ENCODE assay signal across 21 mouse cellular contexts in genomic region chr11:27721346-27721745, GRCm38 (mm10).
A peak's percentile ranks its signal among the peaks of the same experiment; 100 is the strongest.
DNase-seq lines count a peak whose midpoint lies in the region; ATAC-seq and TF ChIP-seq lines count a peak whose summit lies in the region.
"Had no signal": no experiment of that assay in that cellular context is flagged by ENCODE, and none has a peak within 500 bp of the region (broad histone marks: within the 10 kb centered on the region; RNA-seq: fewer than 3 reads in every experiment).

No protein-coding gene starts in this region.

- TF ChIP-seq POLR2A in testis, adult 2 months (IDR thresholded peaks at IDR 0.05; ENCODE audit: control insufficient read depth, low read depth, low read length), result no peak

- ATAC-seq in forebrain, embryonic 11.5 days (replicated peaks; ENCODE audit: low FRiP score), result no peak; the same call in 1 of the 2 replicates
- ATAC-seq in forebrain, embryonic 15.5 days (replicated peaks), result no peak
- no peak for ATAC-seq in midbrain, embryonic 11.5 days (ENCODE audit: low FRiP score)
- no peak for ATAC-seq in intestine, postnatal 0 days
- ATAC-seq: forebrain, embryonic 13.5 days; Patski had no signal

- 72% methylated on average over 7 of the region's 7 CpGs for WGBS in forebrain, embryonic 11.5 days
- WGBS in forebrain, embryonic 15.5 days, result 75% methylated on average over 7 of the region's 7 CpGs
- WGBS in midbrain, embryonic 11.5 days, result 72% methylated on average over 7 of the region's 7 CpGs
- 74% methylated on average over 7 of the region's 7 CpGs for WGBS in intestine, postnatal 0 days

- no peak overlapping the region for H3K9ac ChIP-seq in forebrain, embryonic 11.5 days (ENCODE audit: low read length)
- H3K9ac ChIP-seq in forebrain, embryonic 15.5 days (replicated peaks), result no peak overlapping the region
- no peak overlapping the region for H3K9ac ChIP-seq in midbrain, embryonic 11.5 days (ENCODE audit: low read length)
- H3K9ac ChIP-seq in intestine, postnatal 0 days (ENCODE audit: low read depth, low read length), result no peak overlapping the region
- H3K9ac ChIP-seq: forebrain, embryonic 13.5 days; hindbrain, embryonic 12.5 days had no signal

- TF ChIP-seq CTCF in testis, adult 2 months (IDR thresholded peaks at IDR 0.05; ENCODE audit: control insufficient read depth, insufficient read depth, insufficient replicate concordance, low read depth, low read length), result no peak
- TF ChIP-seq CTCF in intestine, postnatal 0 days (IDR thresholded peaks at IDR 0.05; ENCODE audit: low read depth), result no peak

- DNase-seq in forebrain, embryonic 11.5 days (ENCODE audit: low spot score), result peak; percentile 50
- DNase-seq in testis, postnatal 14 days (ENCODE audit: low spot score), result no peak
- DNase-seq in left cerebral cortex, adult 18-20 months (ENCODE audit: low spot score in 2 of 2), result peak; percentile 2 to 6
- no peak for DNase-seq in cerebellum, adult 8-10 months
- no peak for DNase-seq in midbrain, embryonic 11.5 days (ENCODE audit: low spot score, missing footprints)
- DNase-seq: cerebellum, adult 9-11 months; heart, postnatal 14 days; kidney, adult 2 months; kidney, postnatal 14 days; lung, adult 18-20 months; lung, postnatal 14 days; thymus, postnatal 25 days had no signal

- no peaks in the 10 kb centered on the region for H3K27me3 ChIP-seq in forebrain, embryonic 11.5 days (ENCODE audit: control insufficient read depth, insufficient read depth, low read length)
- H3K27me3 ChIP-seq in forebrain, embryonic 15.5 days, result no peaks in the 10 kb centered on the region
- H3K27me3 ChIP-seq in testis, adult 2 months (ENCODE audit: control insufficient read depth, insufficient read depth, low read length), result no peaks in the 10 kb centered on the region
- no peaks in the 10 kb centered on the region for H3K27me3 ChIP-seq in midbrain, embryonic 11.5 days (ENCODE audit: control insufficient read depth, insufficient read depth, low read length)
- no peaks in the 10 kb centered on the region for H3K27me3 ChIP-seq in intestine, postnatal 0 days (replicated peaks; ENCODE audit: control insufficient read depth, insufficient read depth, low read length)
- H3K27me3 ChIP-seq: forebrain, embryonic 13.5 days; hindbrain, embryonic 12.5 days; Patski had no signal

- H3K9me3 ChIP-seq in forebrain, embryonic 11.5 days (ENCODE audit: control insufficient read depth, low read length), result no peaks in the 10 kb centered on the region
- no peaks in the 10 kb centered on the region for H3K9me3 ChIP-seq in forebrain, embryonic 15.5 days
- H3K9me3 ChIP-seq in midbrain, embryonic 11.5 days (ENCODE audit: control insufficient read depth, low read length), result no peaks in the 10 kb centered on the region
- H3K9me3 ChIP-seq in intestine, postnatal 0 days (ENCODE audit: control insufficient read depth), result no peaks in the 10 kb centered on the region
- H3K9me3 ChIP-seq: forebrain, embryonic 13.5 days; hindbrain, embryonic 12.5 days had no signal

- no peak overlapping the region for H3K27ac ChIP-seq in forebrain, embryonic 11.5 days (ENCODE audit: low read depth, low read length)
- H3K27ac ChIP-seq in forebrain, embryonic 15.5 days (replicated peaks), result no peak overlapping the region
- no peak overlapping the region for H3K27ac ChIP-seq in testis, adult 2 months (ENCODE audit: control insufficient read depth, insufficient read depth, low read depth, low read length)
- H3K27ac ChIP-seq in midbrain, embryonic 11.5 days (ENCODE audit: low read depth, low read length), result no peak overlapping the region
- H3K27ac ChIP-seq in intestine, postnatal 0 days (ENCODE audit: low read depth, low read length), result no peak overlapping the region
- H3K27ac ChIP-seq: forebrain, embryonic 13.5 days; hindbrain, embryonic 12.5 days; stomach, postnatal 0 days had no signal

- no peak overlapping the region for H3K4me3 ChIP-seq in forebrain, embryonic 11.5 days (ENCODE audit: low read depth, low read length)
- no peak overlapping the region for H3K4me3 ChIP-seq in forebrain, embryonic 15.5 days
- peak overlapping the region; percentile 65 for H3K4me3 ChIP-seq in testis, adult 2 months (ENCODE audit: control insufficient read depth, low read depth, low read length)
- H3K4me3 ChIP-seq in midbrain, embryonic 11.5 days (ENCODE audit: low read depth, low read length), result no peak overlapping the region
- H3K4me3 ChIP-seq in intestine, postnatal 0 days (ENCODE audit: low read depth, low read length), result no peak overlapping the region
- H3K4me3 ChIP-seq: forebrain, embryonic 13.5 days; hindbrain, embryonic 12.5 days had no signal

- no peaks in the 10 kb centered on the region for H3K4me1 ChIP-seq in forebrain, embryonic 11.5 days (replicated peaks; ENCODE audit: control insufficient read depth, insufficient read depth, low read length)
- H3K4me1 ChIP-seq in forebrain, embryonic 15.5 days, result no peaks in the 10 kb centered on the region
- peaks cover 8% of the 10 kb centered on the region for H3K4me1 ChIP-seq in testis, adult 2 months (ENCODE audit: control insufficient read depth, insufficient read depth, low read length)
- H3K4me1 ChIP-seq in midbrain, embryonic 11.5 days (ENCODE audit: control insufficient read depth, insufficient read depth, low read length), result no peaks in the 10 kb centered on the region
- H3K4me1 ChIP-seq in intestine, postnatal 0 days (replicated peaks; ENCODE audit: control insufficient read depth, insufficient read depth, low read length), result no peaks in the 10 kb centered on the region
- H3K4me1 ChIP-seq: forebrain, embryonic 13.5 days; hindbrain, embryonic 12.5 days had no signal

- no peak overlapping the region for H3K4me2 ChIP-seq in forebrain, embryonic 11.5 days (ENCODE audit: low read depth, low read length, severe bottlenecking)
- H3K4me2 ChIP-seq in forebrain, embryonic 15.5 days (replicated peaks), result no peak overlapping the region
- H3K4me2 ChIP-seq in midbrain, embryonic 11.5 days, result no peak overlapping the region
- H3K4me2 ChIP-seq in intestine, postnatal 0 days (replicated peaks; ENCODE audit: low read depth), result no peak overlapping the region
- H3K4me2 ChIP-seq: forebrain, embryonic 13.5 days; heart, embryonic 11.5 days; hindbrain, embryonic 12.5 days; liver, embryonic 11.5 days had no signal

- H3K36me3 ChIP-seq in forebrain, embryonic 11.5 days (ENCODE audit: control insufficient read depth, insufficient read depth, low read length), result no peaks in the 10 kb centered on the region
- no peaks in the 10 kb centered on the region for H3K36me3 ChIP-seq in forebrain, embryonic 15.5 days
- H3K36me3 ChIP-seq in testis, adult 2 months (ENCODE audit: control insufficient read depth, insufficient read depth, low read length), result no peaks in the 10 kb centered on the region
- no peaks in the 10 kb centered on the region for H3K36me3 ChIP-seq in midbrain, embryonic 11.5 days (ENCODE audit: control insufficient read depth, insufficient read depth, low read length)
- H3K36me3 ChIP-seq in intestine, postnatal 0 days (ENCODE audit: control insufficient read depth, insufficient read depth), result no peaks in the 10 kb centered on the region
- H3K36me3 ChIP-seq: hindbrain, embryonic 12.5 days had no signal

Comparison
In these comparisons a context has a peak if more than half of its experiments do, and no peak if none do; other contexts are left out.
1. DNase-seq: peak in forebrain, embryonic 11.5 days (single experiment) and left cerebral cortex, adult 18-20 months (2 of 2); none in testis, postnatal 14 days (single experiment), cerebellum, adult 8-10 months (single experiment) and midbrain, embryonic 11.5 days (single experiment).